Mouse (Mus musculus) forebrain, embryonic 16.5 days (tissue): ENCODE data around the gene Dcpp2. TPM values are rescaled to one million over a fixed set of nuclear protein-coding genes. Genes with fewer than 3 reads are reported as not detected.
"Not testable (repeated sequence)": the region's sequence is repeated elsewhere in the genome, so short reads cannot be mapped to it uniquely, and the experiment has no call there.

Experiments used
- ATAC-seq: fragments of 200-750 bp; cut with Nextera tagmentation; 2 replicates; pipeline ENCODE4 v1.8.0; 2017; ENCODE audit warnings: mild to moderate bottlenecking, moderate library complexity
- H3K27ac ChIP-seq: fragments of 300-500 bp; sonication (generic); 2 replicates; pipeline ENCODE4 v1.5.1; 2014; ENCODE audit warnings: low read length, control low read depth
- H3K27me3 ChIP-seq: fragments of 300-500 bp; sonication (generic); replicated peaks from 2 replicates; pipeline ENCODE4 v1.6.1; 2014; ENCODE audit warnings: low read length; ENCODE audit not compliant: control insufficient read depth, insufficient read depth
- H3K36me3 ChIP-seq: fragments of 300-500 bp; sonication (generic); 2 replicates; pipeline ENCODE4 v1.6.1; 2014; ENCODE audit not compliant: control insufficient read depth, insufficient read depth
- H3K4me1 ChIP-seq: fragments of 300-500 bp; sonication (generic); replicated peaks from 2 replicates; pipeline ENCODE4 v1.6.1; 2014; ENCODE audit warnings: low read length; ENCODE audit not compliant: control insufficient read depth, insufficient read depth
- H3K4me2 ChIP-seq: fragments of 300-500 bp; sonication (generic); 2 replicates; pipeline ENCODE4 v1.6.1; 2014; ENCODE audit warnings: mild to moderate bottlenecking, low read length, control low read depth
- H3K4me3 ChIP-seq: fragments of 300-500 bp; sonication (generic); replicated peaks from 2 replicates; pipeline ENCODE4 v1.5.1; 2014; ENCODE audit warnings: mild to moderate bottlenecking, low read length, control low read depth
- H3K9ac ChIP-seq: fragments of 300-500 bp; sonication (generic); replicated peaks from 2 replicates; pipeline ENCODE4 v1.6.1; 2014; ENCODE audit warnings: low read depth, low read length, control low read depth
- H3K9me3 ChIP-seq: fragments of 300-500 bp; sonication (generic); 2 replicates; pipeline ENCODE4 v1.6.1; 2016; ENCODE audit warnings: low read length; ENCODE audit not compliant: control insufficient read depth
- WGBS: fragments of 180-500 bp; shearing (Covaris S2); extraction: QIAGEN DNeasy Blood & Tissue Kit; methylation state at CpG from one replicate; pipeline ENCODE4 v1.1.7; 2014; 5-methylcytosine and 5-hydroxymethylcytosine counted together
- polyA plus RNA-seq: library from polyadenylated mRNA; unstranded; fragments of >200 nt; fragmentation: Nextera tagmentation; extraction: Ambion mirVana; gene quantifications from 2 replicates; pipeline ENCODE4 v1.2.1, GENCODE M21; 2015

Gene Dcpp2
- polyA plus RNA-seq, result not detected in 2 replicates

- not testable (repeated sequence) for H3K27me3 ChIP-seq, H3K4me2 ChIP-seq, H3K36me3 ChIP-seq, H3K9me3 ChIP-seq, H3K4me1 ChIP-seq, H3K4me3 ChIP-seq, H3K27ac ChIP-seq, H3K9ac ChIP-seq, ATAC-seq
- WGBS, result 82% methylated on average over 4 of the region's 4 CpGs
Measured at GRCm38 (mm10) chr17:23880576-23880975, at the start of gene Dcpp2, which contains the start of gene Dcpp1. Dcpp2 (plus strand) TSS chr17:23880880. Dcpp1 (plus strand) TSS chr17:23880876.

- Histone ChIP-seq H3K4me1 (peaks cover 18% of the 10 kb centered on the region), H3K27me3 (peaks cover 7% of the 10 kb centered on the region), H3K4me2 (no peak overlapping the region), H3K4me3 (no peak overlapping the region), H3K9me3 (no peaks in the 10 kb centered on the region), H3K9ac (no peak overlapping the region), H3K36me3 (peaks cover 2% of the 10 kb centered on the region; the same call in 1 of the 2 replicates), H3K27ac (no peak overlapping the region)
- 96% methylated on average over 1 of the region's 1 CpGs for WGBS
- ATAC-seq, result no peak
Measured at GRCm38 (mm10) chr17:23831201-23831600, 49.5 kb upstream of the Dcpp2 start.

GRCm38 (mm10) chr17:23836006-23836575, 44.6 kb upstream of the Dcpp2 start, which contains the start of gene Prss33:
Prss33 (minus strand) TSS chr17:23836056.
- H3K9ac ChIP-seq, result no peak within 1 kb of the TSS
- H3K4me1 ChIP-seq, result no peaks in the 10 kb centered on the region
- H3K4me2 ChIP-seq, result no peak within 1 kb of the TSS
- no peak for ATAC-seq
- peaks cover 2% of the 10 kb centered on the region; the same call in 1 of the 2 replicates for H3K27me3 ChIP-seq
- no peaks in the 10 kb centered on the region for H3K36me3 ChIP-seq
- H3K4me3 ChIP-seq, result no peak within 1 kb of the TSS
- no peaks in the 10 kb centered on the region for H3K9me3 ChIP-seq
- WGBS, result 49% methylated on average over 8 of the region's 8 CpGs
- H3K27ac ChIP-seq, result no peak within 1 kb of the TSS

GRCm38 (mm10) chr17:23841145-23841544, 39.5 kb upstream of the Dcpp2 start:
- H3K4me2 ChIP-seq, result no peak overlapping the region
- H3K9me3 ChIP-seq, result no peaks in the 10 kb centered on the region
- H3K4me1 ChIP-seq, result no peaks in the 10 kb centered on the region
- H3K27me3 ChIP-seq, result no peaks in the 10 kb centered on the region
- peak; percentile 40; the same call in 1 of the 2 replicates for ATAC-seq
- H3K9ac ChIP-seq, result no peak overlapping the region
- 25% methylated on average over 4 of the region's 4 CpGs for WGBS
- no peaks in the 10 kb centered on the region for H3K36me3 ChIP-seq
- H3K27ac ChIP-seq, result no peak overlapping the region
- no peak overlapping the region for H3K4me3 ChIP-seq

- Histone ChIP-seq H3K27ac (no peak overlapping the region), H3K4me2 (no peak overlapping the region)
- 40% methylated on average over 23 of the region's 23 CpGs for WGBS
Measured at GRCm38 (mm10) chr17:23843141-23843811, 37.4 kb upstream of the Dcpp2 start.

GRCm38 (mm10) chr17:23843812-23844273, 36.8 kb upstream of the Dcpp2 start, which contains the start of the genes Prss32 and Prss41:
Prss32 (plus strand) TSS chr17:23843855.
Prss41 (minus strand) TSS chr17:23844172.
- H3K27ac ChIP-seq, result no peak within 1 kb of the TSS
- WGBS, result 17% methylated on average over 19 of the region's 19 CpGs
- H3K36me3 ChIP-seq, result no peaks in the 10 kb centered on the region
- no peaks in the 10 kb centered on the region for H3K27me3 ChIP-seq
- no peaks in the 10 kb centered on the region for H3K4me1 ChIP-seq
- no peak within 1 kb of the TSS for H3K4me3 ChIP-seq
- H3K9me3 ChIP-seq, result no peaks in the 10 kb centered on the region
- peak within 1 kb of the TSS; percentile 12; the same call in 1 of the 2 replicates for H3K4me2 ChIP-seq
- no peak for ATAC-seq
- H3K9ac ChIP-seq, result no peak within 1 kb of the TSS

More at GRCm38 (mm10) chr17:23843141-23843811, 37.4 kb upstream of the Dcpp2 start:
- no peak overlapping the region for H3K9ac ChIP-seq
- no peaks in the 10 kb centered on the region for H3K27me3 ChIP-seq
- no peak overlapping the region for H3K4me3 ChIP-seq
- H3K9me3 ChIP-seq, result no peaks in the 10 kb centered on the region
- H3K36me3 ChIP-seq, result no peaks in the 10 kb centered on the region
- no peaks in the 10 kb centered on the region for H3K4me1 ChIP-seq
- ATAC-seq, result no peak

GRCm38 (mm10) chr17:23850028-23850427, 30.7 kb upstream of the Dcpp2 start:
- Histone ChIP-seq H3K9ac (no peak overlapping the region), H3K4me3 (no peak overlapping the region), H3K4me2 (no peak overlapping the region), H3K27me3 (no peaks in the 10 kb centered on the region), H3K36me3 (no peaks in the 10 kb centered on the region), H3K9me3 (no peaks in the 10 kb centered on the region), H3K27ac (no peak overlapping the region), H3K4me1 (no peaks in the 10 kb centered on the region)
- ATAC-seq, result no peak
- 60% methylated on average over 2 of the region's 2 CpGs for WGBS

- H3K4me2 ChIP-seq, result no peak overlapping the region
Measured at GRCm38 (mm10) chr17:23850853-23851749, 29.6 kb upstream of the Dcpp2 start.

GRCm38 (mm10) chr17:23853292-23853691, 27.4 kb upstream of the Dcpp2 start:
- no peaks in the 10 kb centered on the region for H3K27me3 ChIP-seq
- no peak overlapping the region for H3K27ac ChIP-seq
- H3K36me3 ChIP-seq, result no peaks in the 10 kb centered on the region
- H3K4me1 ChIP-seq, result no peaks in the 10 kb centered on the region
- no peak for ATAC-seq
- H3K9ac ChIP-seq, result no peak overlapping the region
- H3K4me3 ChIP-seq, result no peak overlapping the region
- no peak overlapping the region for H3K4me2 ChIP-seq
- WGBS, result 29% methylated on average over 5 of the region's 5 CpGs
- H3K9me3 ChIP-seq, result no peaks in the 10 kb centered on the region

More at GRCm38 (mm10) chr17:23850853-23851749, 29.6 kb upstream of the Dcpp2 start:
- no peaks in the 10 kb centered on the region for H3K9me3 ChIP-seq
- no peaks in the 10 kb centered on the region for H3K4me1 ChIP-seq
- H3K4me3 ChIP-seq, result no peak overlapping the region
- no peaks in the 10 kb centered on the region for H3K27me3 ChIP-seq
- H3K9ac ChIP-seq, result no peak overlapping the region
- no peaks in the 10 kb centered on the region for H3K36me3 ChIP-seq
- 60% methylated on average over 18 of the region's 19 CpGs for WGBS
- H3K27ac ChIP-seq, result no peak overlapping the region
- no peak for ATAC-seq
